19 mouse cellular contexts compared by ENCODE assay signal in genomic region chr7:90091756-90092155, GRCm38 (mm10). TPM values are rescaled to one million over a fixed set of nuclear protein-coding genes. Genes with fewer than 3 reads are reported as not detected.
DNase-seq lines count a peak whose midpoint lies in the region; ATAC-seq lines count a peak whose summit lies in the region.
"Had no signal": no experiment of that assay in that cellular context is flagged by ENCODE, and none has a peak within 500 bp of the region (broad histone marks: within the 10 kb centered on the region; RNA-seq: fewer than 3 reads in every experiment).

No protein-coding gene starts in this region.

- H3K36me3 ChIP-seq in embryonic facial prominence, embryonic 14.5 days (ENCODE audit: control insufficient read depth, insufficient read depth, low read length): no peaks in the 10 kb centered on the region
- H3K36me3 ChIP-seq in intestine, embryonic 15.5 days: no peaks in the 10 kb centered on the region
- H3K36me3 ChIP-seq: G1E; hindbrain, embryonic 13.5 days; liver, embryonic 15.5 days; midbrain, embryonic 12.5 days; stomach, embryonic 15.5 days had no signal

- no peaks in the 10 kb centered on the region for H3K9me3 ChIP-seq in embryonic facial prominence, embryonic 14.5 days (ENCODE audit: control insufficient read depth, low read length)
- H3K9me3 ChIP-seq in intestine, embryonic 15.5 days: no peaks in the 10 kb centered on the region
- H3K9me3 ChIP-seq: G1E; hindbrain, embryonic 13.5 days; liver, embryonic 15.5 days; midbrain, embryonic 12.5 days; stomach, embryonic 15.5 days had no signal

- peak; percentile 20 for DNase-seq in kidney, adult 11 months
- DNase-seq in kidney, adult 18-20 months: no peak
- DNase-seq in embryonic facial prominence, embryonic 14.5 days (ENCODE audit: low spot score): peak; percentile 56
- peak; percentile 13 to 42 for DNase-seq in heart, postnatal 36 days
- no peak for DNase-seq in cerebellum, postnatal 36 days
- DNase-seq: adrenal gland, adult 2 months; cerebellum, adult 11 months; retina, postnatal 1 day; spleen, adult 18-20 months had no signal

- 28% methylated on average over 2 of the region's 2 CpGs for WGBS in embryonic facial prominence, embryonic 14.5 days
- 51% methylated on average over 2 of the region's 2 CpGs for WGBS in intestine, embryonic 15.5 days

- no peak overlapping the region for H3K9ac ChIP-seq in embryonic facial prominence, embryonic 14.5 days (ENCODE audit: low read depth, low read length)
- H3K9ac ChIP-seq in intestine, embryonic 15.5 days: no peak overlapping the region
- H3K9ac ChIP-seq: hindbrain, embryonic 13.5 days; liver, embryonic 15.5 days; midbrain, embryonic 12.5 days; stomach, embryonic 15.5 days had no signal

- H3K27me3 ChIP-seq in embryonic facial prominence, embryonic 14.5 days (replicated peaks; ENCODE audit: control insufficient read depth, insufficient read depth, low read length): no peaks in the 10 kb centered on the region
- H3K27me3 ChIP-seq in intestine, embryonic 15.5 days (replicated peaks): no peaks in the 10 kb centered on the region
- H3K27me3 ChIP-seq: midbrain, embryonic 12.5 days; stomach, embryonic 15.5 days had no signal

- peaks cover 11% of the 10 kb centered on the region for H3K4me1 ChIP-seq in embryonic facial prominence, embryonic 14.5 days (ENCODE audit: control insufficient read depth, insufficient read depth, low read length)
- H3K4me1 ChIP-seq in intestine, embryonic 15.5 days (replicated peaks): no peaks in the 10 kb centered on the region
- H3K4me1 ChIP-seq: hindbrain, embryonic 13.5 days; midbrain, embryonic 12.5 days; stomach, embryonic 15.5 days had no signal

- no peak for ATAC-seq in embryonic facial prominence, embryonic 14.5 days (ENCODE audit: low read depth)
- peak; percentile 73 for ATAC-seq in erythroblast, adult 5-6 weeks (replicated peaks; ENCODE audit: low FRiP score, poor library complexity, severe bottlenecking)
- no peak for ATAC-seq in intestine, embryonic 15.5 days
- ATAC-seq: forebrain, embryonic 16.5 days had no signal

- peak overlapping the region; percentile 84 for H3K27ac ChIP-seq in embryonic facial prominence, embryonic 14.5 days (replicated peaks; ENCODE audit: low read depth, low read length)
- H3K27ac ChIP-seq in intestine, embryonic 15.5 days: no peak overlapping the region
- H3K27ac ChIP-seq: hindbrain, embryonic 13.5 days; liver, embryonic 15.5 days; macrophage; midbrain, embryonic 12.5 days; stomach, embryonic 15.5 days had no signal

- H3K4me3 ChIP-seq in embryonic facial prominence, embryonic 14.5 days (ENCODE audit: low read depth, low read length): no peak overlapping the region
- no peak overlapping the region for H3K4me3 ChIP-seq in intestine, embryonic 15.5 days (replicated peaks)
- H3K4me3 ChIP-seq: hindbrain, embryonic 13.5 days; liver, embryonic 15.5 days; midbrain, embryonic 12.5 days; myocyte; stomach, embryonic 15.5 days had no signal

- intact Hi-C loops in heart, postnatal 36 days (cut with DNase I): no loop called here

- no peak overlapping the region for H3K4me2 ChIP-seq in embryonic facial prominence, embryonic 14.5 days (ENCODE audit: low read depth, low read length)
- H3K4me2 ChIP-seq in intestine, embryonic 15.5 days (replicated peaks): no peak overlapping the region
- H3K4me2 ChIP-seq: hindbrain, embryonic 13.5 days; liver, embryonic 15.5 days; midbrain, embryonic 12.5 days; stomach, embryonic 15.5 days had no signal

RNA-seq across cellular contexts. Expression of gene Picalm, which starts 38.3 kb away (rescaled TPM):
- polyA plus RNA-seq in embryonic facial prominence, embryonic 14.5 days (2014; fragmentation: Nextera tagmentation; extraction: Ambion mirVana): 59.0 and 60.0 TPM in 2 replicates
- total RNA-seq in erythroblast, adult 5-6 weeks (2015; ENCODE audit: low replicate concordance): 800 and 869 TPM in 2 replicates
- total RNA-seq in erythroblast, adult 5-6 weeks (2017; ENCODE audit: low replicate concordance): 1,037 and 1,102 TPM in 2 replicates
- 100 to 1,000 TPM; 113 to 122 TPM for total RNA-seq in heart, postnatal 36 days (2021)
- 30.8 and 33.3 TPM in 2 replicates for polyA plus RNA-seq in intestine, embryonic 15.5 days (2015; fragmentation: Nextera tagmentation; extraction: Ambion mirVana)

Comparison
In these comparisons a context has a peak if more than half of its experiments do, and no peak if none do; other contexts are left out.
1. DNase-seq: peak in kidney, adult 11 months (single experiment), embryonic facial prominence, embryonic 14.5 days (single experiment) and heart, postnatal 36 days (2 of 2); none in kidney, adult 18-20 months (single experiment) and cerebellum, postnatal 36 days (0 of 2).
2. RNA of gene Picalm, which starts 38.3 kb away (total RNA-seq): 800 to 1,102 TPM in erythroblast, adult 5-6 weeks; 113 to 122 TPM in heart, postnatal 36 days; every median in the first group is over 4 times any median in the second.